Mouse (Mus musculus): ENCODE measurements around the gene Prkn.

- no peak for TF ChIP-seq CTCF (IDR thresholded peaks at IDR 0.05; ENCODE audit: low read depth, low read length)
- no peak for TF ChIP-seq GATA1 (IDR thresholded peaks at IDR 0.05; ENCODE audit: borderline replicate concordance, low read length)
- no peak for TF ChIP-seq TAL1 (conservative IDR thresholded peaks at IDR 0.05; ENCODE audit: low read depth, low read length)
- TF ChIP-seq POLR2AphosphoS5 (IDR thresholded peaks at IDR 0.05; ENCODE audit: insufficient replicate concordance, low read depth, low read length): no peak
- TF ChIP-seq GATA2 (IDR thresholded peaks at IDR 0.05; ENCODE audit: borderline replicate concordance, low read depth, low read length): no peak
Measured at GRCm38 (mm10) chr17:11737905-11738304, 897.7 kb downstream of the Prkn start.

All from G1E (cell line).